Mouse (Mus musculus): ENCODE measurements around the gene Ttc34.

- no peak for TF ChIP-seq CTCF (IDR thresholded peaks at IDR 0.05)
- TF ChIP-seq POLR2A (IDR thresholded peaks at IDR 0.05; ENCODE audit: insufficient read depth, low read depth, low read length) = no peak
Observed at GRCm38 (mm10) chr4:154914252-154914651, 77.0 kb downstream of the Ttc34 start.
